Mouse (Mus musculus) cortical plate, adult 2 months (tissue): ENCODE results near the gene Ddx31. TPM values are rescaled to one million over a fixed set of nuclear protein-coding genes. Genes with fewer than 3 reads are reported as not detected.

ENCODE experiments used
- H3K27ac ChIP-seq: fragments of 200-500 bp; 2 replicates; pipeline ENCODE4 v1.5.1; 2012; ENCODE audit warnings: low read length, control low read depth, inconsistent platforms; ENCODE audit not compliant: insufficient read depth
- H3K4me1 ChIP-seq: fragments of 200-500 bp; 2 replicates; pipeline ENCODE4 v1.6.1; 2011; ENCODE audit warnings: low read length; ENCODE audit not compliant: control insufficient read depth, insufficient read depth
- H3K4me3 ChIP-seq: fragments of 200-500 bp; 2 replicates; pipeline ENCODE4 v1.5.1; 2011; ENCODE audit warnings: mild to moderate bottlenecking, low read length, control low read depth; ENCODE audit not compliant: insufficient read depth
- CTCF ChIP-seq: fragments of 200-500 bp; IDR thresholded peaks from 2 replicates; pipeline ENCODE4 v1.5.1; 2011; ENCODE audit warnings: mild to moderate bottlenecking, control low read depth, low read length; ENCODE audit not compliant: insufficient read depth; ENCODE audit errors: extremely low read depth
- POLR2A ChIP-seq: fragments of 200-500 bp; IDR thresholded peaks from 2 replicates; pipeline ENCODE4 v1.6.1; 2011; ENCODE audit warnings: mild to moderate bottlenecking, low read length, control low read depth; ENCODE audit not compliant: insufficient read depth; ENCODE audit errors: extremely low read depth
- polyA plus RNA-seq: library from polyadenylated mRNA; depleted of rRNA; stranded (reverse); fragments of >200 nt; gene quantifications from 2 replicates; pipeline ENCODE4 v1.2.3, GENCODE M21; 2012

The Ddx31 gene
- polyA plus RNA-seq, 1 experiment: 4.9 TPM

- no peaks in the 10 kb centered on the region for H3K4me1 ChIP-seq
- TF ChIP-seq CTCF (no peak), POLR2A (no peak)
- no peak overlapping the region for H3K27ac ChIP-seq
- no peak overlapping the region for H3K4me3 ChIP-seq
Measured at GRCm38 (mm10) chr2:28917518-28918361, 77.5 kb downstream of the Ddx31 start.

DNA sequence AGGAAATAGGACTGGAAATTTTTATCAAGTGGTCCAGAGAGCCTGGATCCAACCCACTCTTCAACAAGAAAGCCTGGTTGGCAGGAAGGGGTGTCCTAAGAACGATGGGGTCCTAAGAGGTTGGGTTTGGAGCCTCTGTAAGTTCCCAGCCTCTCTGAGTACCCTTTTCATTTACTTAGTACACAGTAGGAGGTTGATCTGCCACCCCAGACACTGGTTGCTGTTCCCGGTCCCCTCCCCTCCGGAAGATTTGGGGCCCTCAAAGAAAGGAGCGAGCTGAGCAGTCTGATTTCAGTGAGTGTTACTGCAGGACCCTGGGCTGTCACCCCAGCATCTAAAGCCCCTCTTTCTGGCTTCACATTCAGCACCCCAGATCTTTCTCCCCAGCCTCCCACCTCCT lies 78.8 kb downstream of the Ddx31 start:
- Histone ChIP-seq H3K4me1 (no peaks in the 10 kb centered on the region), H3K27ac (no peak overlapping the region)

DNA sequence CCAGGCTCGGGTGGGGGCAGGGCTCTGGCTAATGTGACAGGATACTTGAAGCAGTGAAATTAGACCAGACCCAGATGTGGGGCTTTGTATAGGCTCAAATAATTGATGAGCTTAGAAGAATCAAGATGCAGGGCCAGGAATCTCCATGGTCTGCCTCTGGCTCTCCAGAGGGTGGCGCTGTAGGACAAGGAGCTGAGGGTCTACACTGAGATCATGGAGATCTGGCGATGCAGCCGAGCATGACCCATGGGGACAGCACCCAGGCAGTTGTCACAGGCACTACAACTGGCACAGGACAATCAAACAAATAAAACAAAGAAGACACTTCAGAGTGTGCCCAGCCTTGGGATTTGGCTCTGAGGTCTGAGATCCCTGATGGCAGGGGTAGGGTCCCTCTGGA lies 83.7 kb downstream of the Ddx31 start:
- Histone ChIP-seq H3K4me1 (no peaks in the 10 kb centered on the region), H3K4me3 (no peak overlapping the region), H3K27ac (no peak overlapping the region)
- TF ChIP-seq CTCF: peak; percentile 96
- no peak for TF ChIP-seq POLR2A

More for the DNA sequence above, 78.8 kb downstream of the Ddx31 start:
- H3K4me3 ChIP-seq: no peak overlapping the region
- TF ChIP-seq POLR2A (no peak), CTCF (no peak)

DNA sequence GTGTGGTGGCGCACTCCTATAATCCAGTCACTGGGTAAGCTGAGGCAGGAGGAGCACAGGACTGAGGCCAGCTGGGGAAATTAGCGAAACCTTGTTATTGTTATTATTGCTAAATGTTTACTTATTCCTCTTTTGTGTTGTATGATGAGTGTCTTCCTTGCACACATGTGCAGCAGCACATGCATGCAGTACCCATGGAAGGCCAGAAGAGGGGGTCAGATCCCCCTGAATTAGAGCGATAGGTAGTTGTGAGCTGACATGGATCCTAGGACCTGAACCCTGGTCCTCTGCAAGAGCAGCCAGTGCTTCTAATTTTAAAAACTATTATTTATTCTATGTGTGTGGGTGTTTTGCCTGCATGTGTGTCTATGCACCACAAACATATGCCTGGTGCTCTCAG lies 90.4 kb downstream of the Ddx31 start:
- Histone ChIP-seq H3K4me3 (no peak overlapping the region), H3K4me1 (no peaks in the 10 kb centered on the region), H3K27ac (no peak overlapping the region)
- no peak for TF ChIP-seq POLR2A
- TF ChIP-seq CTCF: peak; percentile 16; the same call in 1 of the 2 replicates

DNA sequence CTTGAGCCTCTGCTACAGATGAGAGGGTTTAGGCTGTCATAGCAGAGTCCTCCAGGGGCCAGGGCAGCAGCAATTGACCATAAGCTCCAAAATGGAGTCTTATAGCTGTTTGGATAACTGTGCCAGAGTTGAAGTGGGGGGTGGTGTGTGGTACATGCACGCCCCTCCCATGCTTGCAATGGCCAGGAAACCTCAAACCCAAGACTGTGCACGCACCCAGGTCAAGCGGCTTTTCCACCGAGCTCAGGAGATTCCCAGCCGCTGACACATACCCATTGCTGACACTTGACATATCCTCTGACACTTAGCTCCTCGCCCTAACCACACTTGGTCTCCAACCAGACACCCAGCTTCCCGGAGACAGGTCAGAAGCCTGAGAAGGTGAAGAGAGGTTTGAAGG lies 98.8 kb downstream of the Ddx31 start:
- Histone ChIP-seq H3K27ac (no peak overlapping the region), H3K4me1 (no peaks in the 10 kb centered on the region), H3K4me3 (no peak overlapping the region)
- no peak for TF ChIP-seq CTCF

DNA sequence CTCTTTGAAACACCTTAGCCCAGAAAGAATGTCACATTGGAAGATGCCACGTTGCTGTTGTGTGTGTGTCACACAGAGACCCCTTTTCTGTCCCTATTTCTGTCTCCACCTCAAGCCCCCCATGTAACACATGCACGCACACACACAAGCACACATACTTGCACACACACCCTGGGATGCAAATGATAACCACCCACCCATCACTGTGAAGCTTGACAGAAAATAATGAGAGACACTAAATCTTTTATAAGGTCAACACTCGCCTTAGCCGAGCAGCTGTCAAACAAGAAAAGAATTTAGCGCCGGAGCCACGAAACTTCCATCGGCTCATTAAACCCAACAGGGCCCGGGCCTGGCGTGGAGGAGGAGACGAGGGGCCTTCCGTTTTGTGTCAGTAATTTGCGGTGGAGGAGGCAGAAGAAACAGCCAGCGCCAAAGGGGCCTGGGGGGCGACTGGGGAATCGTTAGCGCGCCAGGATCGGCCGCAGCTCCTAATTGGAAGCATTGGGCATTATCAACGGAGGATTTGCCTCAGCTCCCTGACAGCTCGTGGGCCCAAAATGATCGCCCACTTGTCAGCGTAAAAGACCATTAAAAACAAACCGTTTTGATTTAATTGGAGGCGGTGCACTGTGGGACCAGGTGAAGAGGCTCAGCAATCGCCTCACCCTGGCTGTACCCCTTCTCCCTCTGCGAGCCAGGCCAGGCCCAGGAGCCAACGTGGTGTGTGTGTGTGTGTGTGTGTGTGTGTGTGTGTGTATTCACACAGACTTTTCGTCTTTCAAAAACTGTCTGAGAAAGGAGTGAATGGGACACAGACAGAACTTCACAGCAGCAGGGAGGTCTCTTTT lies 103.7 kb downstream of the Ddx31 start:
- no peak overlapping the region for H3K4me3 ChIP-seq
- H3K27ac ChIP-seq: no peak overlapping the region
- TF ChIP-seq CTCF (no peak), POLR2A (no peak)
- no peaks in the 10 kb centered on the region for H3K4me1 ChIP-seq

GRCm38 (mm10) chr2:28945388-28945787 lies 105.2 kb downstream of the Ddx31 start:
- H3K4me1 ChIP-seq: no peaks in the 10 kb centered on the region
- TF ChIP-seq CTCF (no peak), POLR2A (no peak)
- no peak overlapping the region for H3K4me3 ChIP-seq
- no peak overlapping the region for H3K27ac ChIP-seq

GRCm38 (mm10) chr2:28946312-28946711 lies 106.1 kb downstream of the Ddx31 start:
- no peak overlapping the region for H3K4me3 ChIP-seq
- no peak overlapping the region for H3K27ac ChIP-seq
- TF ChIP-seq POLR2A (no peak), CTCF (no peak)
- no peaks in the 10 kb centered on the region for H3K4me1 ChIP-seq

- no peak overlapping the region for H3K27ac ChIP-seq
- H3K4me1 ChIP-seq: no peaks in the 10 kb centered on the region
- H3K4me3 ChIP-seq: no peak overlapping the region
- TF ChIP-seq CTCF (no peak), POLR2A (no peak)
Measured at GRCm38 (mm10) chr2:28952981-28953380, 112.8 kb downstream of the Ddx31 start.
